Mouse (Mus musculus) intestine, embryonic 15.5 days (tissue): ENCODE measurements at regions not wholly inside any gene's neighbourhood (a gene's known extent, or its start where the extent isn't known, plus 50 kb on each side); places are given as distances from the start of the nearest gene placed in this dataset.

Source experiments
- ATAC-seq: fragments of 200-750 bp; cut with Nextera tagmentation; 2 replicates; pipeline ENCODE4 v1.8.0; 2017; ENCODE audit warnings: moderate TSS enrichment, moderate library complexity
- H3K27ac ChIP-seq: fragments of 300-500 bp; sonication (generic); 2 replicates; pipeline ENCODE4 v1.5.1; 2015; ENCODE audit warnings: mild to moderate bottlenecking, inconsistent platforms
- H3K27me3 ChIP-seq: fragments of 300-500 bp; sonication (generic); replicated peaks from 2 replicates; pipeline ENCODE4 v1.6.1; 2015; ENCODE audit warnings: inconsistent platforms
- H3K36me3 ChIP-seq: fragments of 300-500 bp; sonication (generic); 2 replicates; pipeline ENCODE4 v1.6.1; 2015; ENCODE audit warnings: inconsistent platforms
- H3K4me1 ChIP-seq: fragments of 300-500 bp; sonication (generic); replicated peaks from 2 replicates; pipeline ENCODE4 v1.6.1; 2015; ENCODE audit warnings: inconsistent platforms
- H3K4me2 ChIP-seq: fragments of 300-500 bp; sonication (generic); replicated peaks from 2 replicates; pipeline ENCODE4 v1.6.1; 2015; ENCODE audit warnings: mild to moderate bottlenecking, inconsistent platforms
- H3K4me3 ChIP-seq: fragments of 300-500 bp; sonication (generic); replicated peaks from 2 replicates; pipeline ENCODE4 v1.5.1; 2015; ENCODE audit warnings: inconsistent platforms
- H3K9ac ChIP-seq: fragments of 300-500 bp; sonication (generic); 2 replicates; pipeline ENCODE4 v1.6.1; 2015; ENCODE audit warnings: inconsistent platforms
- H3K9me3 ChIP-seq: fragments of 300-500 bp; sonication (generic); 2 replicates; pipeline ENCODE4 v1.6.1; 2016; ENCODE audit warnings: inconsistent platforms
- WGBS: fragments of 180-500 bp; shearing (Covaris S2); methylation state at CpG from one replicate; pipeline ENCODE4 v1.1.7; 2015; 5-methylcytosine and 5-hydroxymethylcytosine counted together

DNA sequence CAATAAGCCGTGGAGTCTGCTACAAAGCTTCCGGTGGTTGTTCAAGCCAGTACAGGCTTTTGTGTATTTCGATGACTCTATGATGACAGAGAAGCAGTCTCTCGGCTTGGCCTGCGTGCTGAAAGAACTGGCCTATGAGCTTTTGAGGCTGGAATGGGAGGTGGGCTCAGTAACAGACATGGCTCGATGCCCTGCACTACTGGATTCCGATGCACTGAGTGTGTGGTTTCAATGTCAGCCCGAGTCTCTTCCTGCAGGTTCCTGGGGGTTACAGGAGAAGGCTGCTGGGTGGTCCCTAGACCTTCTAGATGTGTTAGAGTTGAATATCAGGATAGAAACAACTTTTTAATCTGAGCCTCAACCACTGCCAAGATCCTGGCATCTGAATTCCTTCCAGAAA is 53.2 kb downstream of the Gm815 start:
- H3K4me1 ChIP-seq, result no peaks in the 10 kb centered on the region
- H3K36me3 ChIP-seq, result no peaks in the 10 kb centered on the region
- ATAC-seq, result no peak
- no peaks in the 10 kb centered on the region for H3K9me3 ChIP-seq
- no peaks in the 10 kb centered on the region for H3K27me3 ChIP-seq
- no peak overlapping the region for H3K9ac ChIP-seq
- no peak overlapping the region for H3K4me2 ChIP-seq
- no peak overlapping the region for H3K27ac ChIP-seq
- 75% methylated on average over 8 of the region's 8 CpGs for WGBS
- H3K4me3 ChIP-seq, result no peak overlapping the region

DNA sequence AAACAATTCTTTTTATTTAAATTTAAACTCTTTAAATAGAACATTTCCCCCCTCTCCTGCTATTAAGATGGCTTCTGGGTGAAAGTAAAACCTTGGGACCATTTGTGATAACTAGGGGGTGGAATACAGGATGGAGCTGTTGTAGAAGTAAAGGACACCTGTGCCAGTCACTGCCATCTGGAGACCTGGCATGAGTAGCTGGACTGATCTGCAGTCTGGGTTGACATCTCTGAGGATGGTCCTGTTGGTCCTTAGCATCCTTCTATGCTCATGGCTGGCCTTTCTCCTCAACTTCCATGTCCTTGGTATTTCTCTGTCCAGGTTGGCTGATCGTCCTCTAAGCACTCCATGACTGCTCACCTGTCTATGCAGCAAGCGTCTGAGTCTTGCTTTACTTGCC is 58.3 kb downstream of the Gm815 start:
- WGBS, result 93% methylated on average over 2 of the region's 2 CpGs
- Histone ChIP-seq H3K27ac (no peak overlapping the region), H3K36me3 (no peaks in the 10 kb centered on the region), H3K9ac (no peak overlapping the region), H3K4me2 (no peak overlapping the region), H3K4me3 (no peak overlapping the region), H3K27me3 (no peaks in the 10 kb centered on the region), H3K9me3 (no peaks in the 10 kb centered on the region), H3K4me1 (no peaks in the 10 kb centered on the region)
- ATAC-seq, result no peak

DNA sequence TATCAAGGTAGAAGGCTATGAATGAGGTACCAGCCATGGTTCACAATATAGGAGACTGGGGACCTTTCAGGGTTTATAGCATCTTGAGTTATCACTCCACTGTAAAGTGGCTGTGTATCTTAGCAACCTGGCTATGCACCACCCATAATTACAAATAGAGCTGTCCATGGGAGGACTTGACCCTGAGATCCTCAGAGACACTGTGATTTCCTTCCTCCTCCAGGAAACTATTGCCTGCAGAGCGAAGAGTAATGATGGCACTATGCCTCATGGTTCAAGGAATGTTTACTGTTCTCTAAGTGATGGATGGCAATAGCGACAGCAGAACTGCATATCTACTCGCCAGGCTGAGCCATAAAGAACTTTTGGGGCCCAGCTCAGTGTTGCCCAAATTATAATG is 60.9 kb downstream of the Gm815 start:
- H3K4me3 ChIP-seq, result no peak overlapping the region
- no peaks in the 10 kb centered on the region for H3K27me3 ChIP-seq
- no peaks in the 10 kb centered on the region for H3K4me1 ChIP-seq
- no peak overlapping the region for H3K27ac ChIP-seq
- H3K4me2 ChIP-seq, result no peak overlapping the region
- no peaks in the 10 kb centered on the region for H3K9me3 ChIP-seq
- WGBS, result 32% methylated on average over 3 of the region's 3 CpGs
- H3K36me3 ChIP-seq, result no peaks in the 10 kb centered on the region
- H3K9ac ChIP-seq, result no peak overlapping the region
- no peak for ATAC-seq

DNA sequence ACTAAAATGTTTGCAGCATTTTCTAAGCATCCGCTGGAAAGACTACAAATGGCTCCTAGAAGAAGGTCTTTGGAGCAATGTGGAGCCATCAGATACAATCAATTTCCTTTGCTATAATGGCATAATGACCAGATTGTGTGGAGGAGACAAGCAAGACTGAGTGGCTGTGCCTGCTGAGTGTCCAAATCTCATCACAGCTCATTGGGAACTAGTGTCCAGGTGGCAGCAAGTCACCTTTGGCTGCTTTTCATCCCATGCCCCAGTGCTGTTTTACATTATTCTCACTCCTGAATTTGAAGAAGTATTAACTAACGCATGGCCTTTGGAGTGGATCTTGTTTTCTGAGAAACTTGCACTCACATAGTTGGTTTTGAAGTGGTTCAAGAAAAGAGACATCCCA is 62.8 kb downstream of the Gm815 start:
- Histone ChIP-seq H3K27ac (no peak overlapping the region), H3K9me3 (no peaks in the 10 kb centered on the region), H3K4me3 (no peak overlapping the region), H3K36me3 (no peaks in the 10 kb centered on the region), H3K9ac (no peak overlapping the region), H3K27me3 (no peaks in the 10 kb centered on the region), H3K4me1 (no peaks in the 10 kb centered on the region), H3K4me2 (no peak overlapping the region)
- no peak for ATAC-seq
- 96% methylated on average over 2 of the region's 2 CpGs for WGBS

DNA sequence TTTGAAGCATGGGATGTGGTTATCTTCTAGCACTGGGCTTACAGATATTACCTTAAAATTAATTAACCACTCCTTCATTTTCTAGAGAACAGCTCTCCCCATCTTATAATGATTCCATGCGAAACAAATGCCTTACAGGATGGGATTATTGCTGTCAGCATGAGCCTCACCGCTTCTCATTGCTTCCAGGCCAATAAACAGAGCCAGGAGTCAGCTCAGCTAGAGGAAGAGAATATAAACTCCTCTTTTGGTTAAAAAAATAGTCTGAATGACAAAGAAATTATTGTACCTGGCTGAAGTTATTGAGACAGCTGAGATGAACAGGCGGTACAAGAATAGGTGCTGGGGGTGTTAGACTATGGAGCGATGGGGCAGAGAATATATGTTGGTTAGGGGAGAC is 63.5 kb downstream of the Gm815 start:
- no peak overlapping the region for H3K9ac ChIP-seq
- ATAC-seq, result no peak
- WGBS, result 89% methylated on average over 4 of the region's 4 CpGs
- H3K27me3 ChIP-seq, result no peaks in the 10 kb centered on the region
- no peaks in the 10 kb centered on the region for H3K9me3 ChIP-seq
- no peak overlapping the region for H3K4me2 ChIP-seq
- no peaks in the 10 kb centered on the region for H3K4me1 ChIP-seq
- H3K27ac ChIP-seq, result no peak overlapping the region
- no peaks in the 10 kb centered on the region for H3K36me3 ChIP-seq
- no peak overlapping the region for H3K4me3 ChIP-seq

DNA sequence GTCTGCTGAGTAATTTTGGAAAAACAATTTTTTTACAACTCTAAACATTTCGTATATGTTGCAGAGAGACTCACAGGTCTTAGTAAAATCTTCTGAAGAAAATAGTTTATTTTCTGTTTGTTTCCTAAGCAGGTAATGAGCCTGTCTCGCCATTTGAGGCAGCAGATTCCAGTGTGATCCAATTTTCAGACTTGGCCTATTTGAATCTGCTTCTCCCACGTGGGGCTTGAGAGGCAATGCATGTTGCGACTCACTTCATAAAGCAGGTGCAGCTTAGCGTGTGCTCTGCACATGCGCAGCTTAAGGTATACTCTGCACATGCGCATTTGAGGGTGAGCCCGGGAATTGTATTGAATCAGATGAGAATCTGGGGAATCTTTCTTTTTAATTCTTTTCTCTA is 67.7 kb downstream of the Gm815 start:
- Histone ChIP-seq H3K4me1 (no peaks in the 10 kb centered on the region), H3K27ac (no peak overlapping the region), H3K27me3 (no peaks in the 10 kb centered on the region), H3K9me3 (no peaks in the 10 kb centered on the region), H3K36me3 (no peaks in the 10 kb centered on the region), H3K4me2 (no peak overlapping the region), H3K4me3 (no peak overlapping the region), H3K9ac (no peak overlapping the region)
- WGBS, result 81% methylated on average over 8 of the region's 8 CpGs
- no peak for ATAC-seq

DNA sequence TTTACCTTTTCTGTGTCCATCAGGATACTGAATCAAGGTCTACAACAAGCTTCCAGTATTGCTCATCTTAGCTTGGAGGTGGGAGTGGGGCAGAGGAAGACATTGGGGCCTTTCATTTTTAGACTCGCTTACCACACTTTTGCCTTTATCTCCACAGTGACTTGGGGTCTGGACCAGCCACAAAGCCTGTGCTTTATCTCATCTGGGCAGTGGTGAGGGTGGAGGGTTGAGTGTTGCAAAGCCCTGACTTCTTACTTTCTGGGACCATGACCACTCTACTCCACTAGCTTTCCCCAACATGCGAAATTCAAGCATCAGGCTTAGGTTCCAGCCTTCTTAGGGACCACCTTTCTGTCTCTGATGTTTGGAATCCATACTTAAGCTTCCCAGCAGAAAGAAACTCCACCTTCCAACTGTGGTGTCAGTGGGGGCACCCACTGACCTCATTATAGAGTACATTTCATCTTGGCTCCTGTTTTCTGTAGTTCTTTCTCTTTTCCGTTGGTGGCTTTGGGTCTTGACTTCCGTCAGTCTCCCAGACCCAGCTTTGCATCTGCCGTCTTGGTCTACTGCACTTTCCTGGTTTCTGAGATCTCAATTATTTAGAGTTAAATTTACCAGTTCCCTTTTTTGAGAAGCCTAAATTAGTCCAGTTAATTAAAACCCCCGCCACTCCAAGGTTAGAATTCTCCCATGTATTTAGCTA is 80.5 kb downstream of the Gm815 start:
- Histone ChIP-seq H3K4me3 (no peak overlapping the region), H3K27ac (no peak overlapping the region), H3K27me3 (no peaks in the 10 kb centered on the region), H3K9me3 (no peaks in the 10 kb centered on the region), H3K4me2 (no peak overlapping the region), H3K9ac (no peak overlapping the region), H3K4me1 (no peaks in the 10 kb centered on the region), H3K36me3 (no peaks in the 10 kb centered on the region)
- no peak for ATAC-seq
- 87% methylated on average over 6 of the region's 6 CpGs for WGBS

DNA sequence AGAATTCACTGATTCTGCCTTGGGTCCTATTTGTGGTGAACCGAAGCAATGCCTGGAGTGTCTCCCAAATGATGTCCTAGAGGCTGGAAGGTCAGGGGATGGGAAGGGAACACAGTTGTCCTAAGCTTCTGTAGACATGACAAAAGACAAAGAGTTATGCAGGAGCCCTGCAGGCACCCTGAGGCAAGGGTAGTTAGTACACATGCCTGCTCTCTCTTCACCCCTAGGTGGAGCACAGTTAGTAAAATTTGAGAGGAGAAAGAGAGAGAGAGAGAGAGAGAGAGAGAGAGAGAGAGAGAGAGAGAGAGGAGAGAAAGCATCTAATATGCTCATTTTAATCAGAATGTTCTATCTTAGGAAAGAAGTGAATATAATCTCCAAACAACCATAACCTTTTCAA is 87.4 kb downstream of the Gm815 start:
- WGBS, result 87% methylated on average over 1 of the region's 1 CpGs

DNA sequence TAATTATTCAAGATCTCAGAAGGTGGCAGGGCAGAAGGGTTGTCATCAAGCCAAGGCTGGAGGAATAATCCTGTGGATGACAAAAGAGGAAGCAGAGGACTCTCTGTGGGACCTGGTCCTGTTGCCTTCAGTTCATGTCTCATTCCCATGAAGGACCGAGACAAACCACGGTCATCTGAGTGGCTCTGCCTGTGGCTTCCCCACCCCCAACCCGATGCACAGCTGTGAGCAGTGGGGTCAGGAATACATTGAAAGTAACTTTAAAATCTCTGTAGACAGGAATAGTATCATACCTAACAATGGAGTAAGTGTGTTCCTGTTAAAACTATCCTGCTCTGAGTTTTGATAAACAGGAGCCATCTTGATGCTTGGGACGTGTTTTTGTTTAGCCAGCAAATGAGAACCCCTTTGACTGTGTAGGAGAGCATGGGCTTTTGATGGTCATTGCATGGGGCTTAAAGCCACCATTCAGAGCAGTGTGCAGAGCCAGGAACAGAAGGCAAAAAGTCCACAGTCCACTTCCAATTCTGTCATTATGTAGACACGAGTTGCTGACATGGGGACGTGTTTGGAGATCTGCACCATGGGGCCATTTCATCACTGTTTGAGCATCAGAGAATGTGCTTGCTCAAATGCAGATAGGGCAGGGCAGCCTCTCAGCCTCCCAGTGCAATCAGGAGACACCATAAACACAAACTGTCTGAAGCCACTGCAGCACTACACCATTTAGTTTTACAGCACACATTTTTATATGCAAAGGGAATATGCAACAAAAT is 88.3 kb downstream of the Gm815 start:
- Histone ChIP-seq H3K9ac (no peak overlapping the region), H3K36me3 (no peaks in the 10 kb centered on the region), H3K4me1 (no peaks in the 10 kb centered on the region), H3K4me2 (no peak overlapping the region), H3K27ac (no peak overlapping the region), H3K9me3 (no peaks in the 10 kb centered on the region), H3K4me3 (no peak overlapping the region), H3K27me3 (no peaks in the 10 kb centered on the region)
- ATAC-seq, result no peak
- WGBS, result 88% methylated on average over 6 of the region's 6 CpGs

More for the DNA sequence above, 87.4 kb downstream of the Gm815 start:
- no peak overlapping the region for H3K4me2 ChIP-seq
- H3K27me3 ChIP-seq, result no peaks in the 10 kb centered on the region
- H3K27ac ChIP-seq, result no peak overlapping the region
- no peak overlapping the region for H3K9ac ChIP-seq
- ATAC-seq, result no peak
- H3K4me1 ChIP-seq, result no peaks in the 10 kb centered on the region
- no peaks in the 10 kb centered on the region for H3K9me3 ChIP-seq
- no peak overlapping the region for H3K4me3 ChIP-seq
- H3K36me3 ChIP-seq, result no peaks in the 10 kb centered on the region

DNA sequence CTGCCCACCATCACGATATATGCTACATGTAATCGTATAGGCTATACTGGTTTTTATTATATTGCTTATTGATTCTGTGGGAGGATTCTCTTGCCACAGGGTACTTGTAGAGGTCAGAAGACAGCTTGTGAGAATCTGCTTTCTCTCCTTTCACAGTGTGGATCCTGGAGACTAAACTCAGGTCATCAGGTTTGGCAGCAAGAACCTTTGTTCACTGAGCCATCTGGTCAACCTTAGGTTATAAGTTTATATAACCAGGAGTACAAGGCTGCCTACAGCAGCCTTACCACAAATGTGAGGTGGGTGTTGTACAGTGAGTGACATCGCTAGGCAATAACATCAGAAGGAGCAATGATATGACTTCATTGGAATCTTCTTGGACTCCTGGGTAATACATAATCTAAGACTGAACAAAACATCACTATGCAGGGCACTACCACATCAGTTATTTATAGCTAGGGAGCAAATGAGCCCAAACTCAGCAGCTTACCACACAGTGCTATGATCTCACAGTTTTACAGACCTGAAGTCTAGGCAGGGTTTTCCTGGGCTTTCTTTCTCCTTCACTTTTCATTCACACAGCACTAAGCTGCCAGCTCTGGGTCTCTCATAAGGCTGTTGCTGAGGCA is 89.0 kb downstream of the Gm815 start:
- ATAC-seq, result no peak
- H3K4me1 ChIP-seq, result no peaks in the 10 kb centered on the region
- H3K27me3 ChIP-seq, result no peaks in the 10 kb centered on the region
- H3K9ac ChIP-seq, result no peak overlapping the region
- no peak overlapping the region for H3K4me3 ChIP-seq
- H3K4me2 ChIP-seq, result no peak overlapping the region
- H3K36me3 ChIP-seq, result no peaks in the 10 kb centered on the region
- no peak overlapping the region for H3K27ac ChIP-seq
- H3K9me3 ChIP-seq, result no peaks in the 10 kb centered on the region
- WGBS, result 94% methylated on average over 3 of the region's 3 CpGs

DNA sequence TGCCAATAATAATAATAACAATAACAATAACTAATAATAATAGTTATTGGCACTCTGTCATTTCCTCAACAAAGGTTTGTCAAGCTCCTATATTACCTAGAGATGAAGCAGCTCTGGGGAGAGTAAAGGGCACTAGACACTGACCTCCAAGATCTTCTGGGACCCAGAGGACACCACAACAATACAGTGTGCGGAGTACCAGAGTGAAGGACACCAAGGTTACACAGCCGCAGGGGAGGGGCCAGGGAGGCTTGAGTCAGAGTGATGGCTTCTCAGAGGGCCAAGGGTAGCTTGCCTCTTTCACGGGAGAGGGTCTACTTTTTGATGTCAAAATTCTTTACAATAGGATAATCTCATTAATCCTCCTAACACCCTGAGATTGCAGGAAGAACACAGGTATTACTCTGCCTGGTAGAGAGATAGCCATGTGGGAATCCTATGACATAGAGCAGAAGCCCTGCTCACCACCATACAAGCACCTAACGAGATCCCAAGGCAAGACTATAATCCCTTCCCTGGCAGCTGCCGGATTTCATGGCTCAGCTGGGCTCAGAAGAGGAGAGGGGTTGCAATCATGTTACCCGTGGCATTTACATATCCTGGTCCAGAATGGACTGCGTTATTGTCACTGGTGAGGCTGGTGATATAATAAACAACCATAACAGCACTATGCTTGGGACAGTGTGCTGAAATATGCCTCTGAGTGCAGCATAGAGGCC is 91.1 kb downstream of the Gm815 start:
- 68% methylated on average over 7 of the region's 7 CpGs for WGBS
- Histone ChIP-seq H3K4me1 (no peaks in the 10 kb centered on the region), H3K4me3 (no peak overlapping the region), H3K9me3 (no peaks in the 10 kb centered on the region), H3K27ac (no peak overlapping the region), H3K36me3 (no peaks in the 10 kb centered on the region), H3K27me3 (no peaks in the 10 kb centered on the region), H3K9ac (no peak overlapping the region), H3K4me2 (no peak overlapping the region)
- ATAC-seq, result no peak

DNA sequence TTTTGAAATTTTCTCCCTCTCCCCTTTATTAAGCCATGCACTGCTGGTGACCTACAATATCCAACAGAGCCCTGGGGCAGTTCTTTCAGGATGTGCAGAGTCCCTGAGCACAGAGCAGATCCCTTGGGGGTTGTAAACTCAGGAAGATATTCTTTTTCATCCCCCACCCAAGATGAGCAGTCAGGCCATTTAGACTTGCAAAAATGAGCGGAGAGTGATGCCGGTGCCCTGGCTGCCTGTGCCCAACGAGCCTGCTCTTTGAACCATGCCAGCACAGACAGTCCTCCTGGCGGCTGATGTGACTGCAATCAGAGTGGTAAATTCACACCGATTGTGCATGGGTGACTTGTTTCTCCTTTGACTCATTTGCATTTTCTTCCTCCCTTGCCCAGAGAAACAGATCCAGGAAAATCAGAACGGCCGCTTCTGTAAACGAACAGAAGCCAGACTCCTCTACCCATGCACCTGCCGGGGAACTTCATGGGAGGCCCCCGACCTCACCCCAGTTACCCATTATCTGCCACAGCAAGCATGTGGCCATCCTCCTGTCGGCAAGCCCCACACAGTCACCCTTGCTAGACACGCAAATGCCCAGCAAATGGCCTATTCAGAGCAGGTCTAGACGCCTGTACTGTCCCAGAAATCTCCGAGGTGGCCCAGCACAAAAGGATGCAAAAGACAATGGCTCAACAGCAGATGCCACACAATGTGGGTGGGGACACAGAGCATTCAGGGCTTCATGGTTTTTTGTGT is 92.4 kb downstream of the Gm815 start:
- H3K27me3 ChIP-seq, result no peaks in the 10 kb centered on the region
- no peak overlapping the region for H3K9ac ChIP-seq
- no peaks in the 10 kb centered on the region for H3K36me3 ChIP-seq
- H3K4me3 ChIP-seq, result no peak overlapping the region
- no peak overlapping the region for H3K4me2 ChIP-seq
- H3K27ac ChIP-seq, result no peak overlapping the region
- H3K4me1 ChIP-seq, result no peaks in the 10 kb centered on the region
- H3K9me3 ChIP-seq, result no peaks in the 10 kb centered on the region
- WGBS, result 61% methylated on average over 14 of the region's 14 CpGs
- no peak for ATAC-seq
